Mouse (Mus musculus): ENCODE data around the gene Lrrc75b. TPM values are rescaled to one million over a fixed set of nuclear protein-coding genes. Genes with fewer than 3 reads are reported as not detected.

Gene Lrrc75b
- polyA plus RNA-seq, 2 experiments: 0.04 TPM; not detected in 1

DNA sequence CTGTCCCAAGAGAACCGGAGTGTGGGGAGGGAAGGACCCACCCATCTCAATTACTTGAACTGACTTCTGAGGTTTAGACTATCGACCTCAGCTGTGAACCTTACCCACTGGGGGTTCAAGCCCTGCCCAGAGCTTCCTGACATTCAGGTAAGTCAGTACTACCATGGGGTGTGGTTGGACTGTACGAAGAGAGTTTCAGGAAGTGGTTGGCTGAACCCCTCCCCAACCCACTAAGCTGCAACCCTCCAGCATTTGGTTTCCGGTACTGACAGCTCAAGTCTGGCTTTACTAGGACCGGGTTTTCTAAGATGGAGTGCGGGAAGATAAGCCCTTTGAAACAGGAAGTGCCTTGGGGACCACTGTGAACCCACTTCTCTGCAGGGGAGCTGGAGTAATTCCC is 5.3 kb upstream of the Lrrc75b start:
- peak; percentile 38; the same call in 1 of the 2 replicates for ATAC-seq (ENCODE audit: insufficient read depth)
- H3K27me3 ChIP-seq (ENCODE audit: control insufficient read depth, insufficient read depth, low read length): peaks cover 15% of the 10 kb centered on the region

DNA sequence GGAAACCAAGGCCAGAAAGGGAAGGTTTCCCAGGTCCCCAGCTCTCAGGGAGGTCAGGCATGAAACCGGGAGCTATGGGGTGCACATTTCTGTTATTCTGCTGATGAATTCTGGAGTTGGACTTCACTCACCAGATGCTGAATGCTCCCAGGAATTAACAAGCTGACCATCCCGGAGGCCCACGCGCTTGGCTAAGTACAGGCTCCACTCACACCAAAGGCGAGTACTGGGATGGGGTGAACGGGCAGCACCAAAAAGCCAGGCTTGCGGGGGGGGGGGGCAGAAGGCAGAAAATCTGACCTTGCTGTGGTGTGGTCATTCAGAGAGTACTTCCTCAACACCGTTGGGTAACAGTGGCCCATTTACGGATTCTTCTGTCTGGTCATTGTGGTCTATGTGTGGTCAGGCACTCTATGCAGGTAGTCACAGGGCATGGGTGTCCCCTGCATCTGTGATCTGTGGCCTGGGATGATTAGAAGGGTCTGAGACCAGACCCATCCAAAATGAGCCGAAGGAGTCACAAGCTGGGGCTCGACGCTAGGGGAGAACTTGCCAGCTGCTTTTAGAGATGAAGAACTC is 4.6 kb upstream of the Lrrc75b start:
- Histone ChIP-seq H3K27ac (no peak overlapping the region), H3K4me2 (ENCODE audit: low read depth) (no peak overlapping the region), H3K9me3 (ENCODE audit: control insufficient read depth, low read length) (no peaks in the 10 kb centered on the region), H3K27me3 (ENCODE audit: control insufficient read depth, insufficient read depth, low read length) (peaks cover 21% of the 10 kb centered on the region), H3K36me3 (replicated peaks; ENCODE audit: control insufficient read depth, insufficient read depth, low read depth) (no peaks in the 10 kb centered on the region), H3K9ac (replicated peaks) (no peak overlapping the region), H3K4me1 (replicated peaks; ENCODE audit: control insufficient read depth in 2 of 2, insufficient read depth in 2 of 2, low read length in 1 of 2) (peaks cover 0 to 16% of the 10 kb centered on the region in 2 experiments; a peak in 2 of 4 replicates), H3K4me3 (ENCODE audit: insufficient read depth in 1 of 2, low read depth in 2 of 2, low read length in 2 of 2) (no peak overlapping the region)
- WGBS (ENCODE audit: insufficient replicate concordance): 44% methylated on average over 12 of the region's 12 CpGs
- ATAC-seq (ENCODE audit: insufficient read depth): no peak
- no peak for TF ChIP-seq EP300 (IDR thresholded peaks at IDR 0.05; ENCODE audit: low read depth)
- TF ChIP-seq CTCF (IDR thresholded peaks at IDR 0.05; ENCODE audit: low read depth): no peak
- no peak for DNase-seq (ENCODE audit: low read depth in 3 of 3, low spot score in 3 of 3)

More for the DNA sequence above, 5.3 kb upstream of the Lrrc75b start:
- H3K36me3 ChIP-seq (replicated peaks; ENCODE audit: control insufficient read depth, insufficient read depth, low read depth): no peaks in the 10 kb centered on the region
- no peak overlapping the region for H3K9ac ChIP-seq (replicated peaks)
- 8% methylated on average over 6 of the region's 6 CpGs for WGBS (ENCODE audit: insufficient replicate concordance)
- H3K4me1 ChIP-seq (replicated peaks; ENCODE audit: control insufficient read depth in 2 of 2, insufficient read depth in 2 of 2, low read length in 1 of 2): peaks cover 0 to 16% of the 10 kb centered on the region in 2 experiments; a peak in 2 of 4 replicates
- DNase-seq (ENCODE audit: low read depth in 3 of 3, low spot score in 3 of 3): no peak
- no peak overlapping the region for H3K4me3 ChIP-seq (ENCODE audit: insufficient read depth in 1 of 2, low read depth in 2 of 2, low read length in 2 of 2)
- H3K27ac ChIP-seq: no peak overlapping the region
- no peaks in the 10 kb centered on the region for H3K9me3 ChIP-seq (ENCODE audit: control insufficient read depth, low read length)
- peak overlapping the region; percentile 13; the same call in 1 of the 2 replicates for H3K4me2 ChIP-seq (ENCODE audit: low read depth)
- TF ChIP-seq CTCF (IDR thresholded peaks at IDR 0.05; ENCODE audit: low read depth) (no peak), EP300 (IDR thresholded peaks at IDR 0.05; ENCODE audit: low read depth) (no peak)

DNA sequence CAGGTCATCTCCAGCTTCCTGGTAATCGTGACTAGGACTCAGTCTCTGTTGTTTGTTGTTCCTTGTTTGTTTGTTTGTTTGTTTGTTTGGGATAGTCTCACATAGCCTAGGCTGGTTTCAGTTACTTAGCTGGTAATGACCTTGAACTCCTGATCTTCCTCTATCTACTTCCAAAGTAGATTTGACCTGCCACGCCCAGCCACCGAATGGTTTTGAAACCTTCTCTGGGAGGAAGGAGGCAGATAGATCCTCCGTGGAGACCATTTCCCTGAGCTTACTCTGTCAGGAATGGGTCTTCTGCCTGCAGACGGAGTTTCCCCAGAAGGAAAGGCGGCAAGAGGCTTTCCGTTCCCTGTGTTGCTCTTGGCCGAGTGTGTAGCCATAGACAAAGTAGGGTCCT is 2.5 kb upstream of the Lrrc75b start:
- H3K9ac ChIP-seq (replicated peaks): no peak overlapping the region
- H3K27me3 ChIP-seq (ENCODE audit: control insufficient read depth, insufficient read depth, low read length): peaks cover 38% of the 10 kb centered on the region
- H3K4me1 ChIP-seq (replicated peaks; ENCODE audit: control insufficient read depth in 2 of 2, insufficient read depth in 2 of 2, low read length in 1 of 2): peaks cover 0 to 13% of the 10 kb centered on the region in 2 experiments; a peak in 2 of 4 replicates
- no peak overlapping the region for H3K27ac ChIP-seq
- DNase-seq (ENCODE audit: low read depth in 3 of 3, low spot score in 3 of 3): no peak
- WGBS (ENCODE audit: insufficient replicate concordance): 52% methylated on average over 8 of the region's 8 CpGs
- H3K4me2 ChIP-seq (ENCODE audit: low read depth): no peak overlapping the region
- no peaks in the 10 kb centered on the region for H3K9me3 ChIP-seq (ENCODE audit: control insufficient read depth, low read length)
- no peak overlapping the region for H3K4me3 ChIP-seq (ENCODE audit: insufficient read depth in 1 of 2, low read depth in 2 of 2, low read length in 2 of 2)
- no peaks in the 10 kb centered on the region for H3K36me3 ChIP-seq (replicated peaks; ENCODE audit: control insufficient read depth, insufficient read depth, low read depth)
- TF ChIP-seq EP300 (IDR thresholded peaks at IDR 0.05; ENCODE audit: low read depth): no peak
- no peak for TF ChIP-seq CTCF (IDR thresholded peaks at IDR 0.05; ENCODE audit: low read depth)
- no peak for ATAC-seq (ENCODE audit: insufficient read depth)

DNA sequence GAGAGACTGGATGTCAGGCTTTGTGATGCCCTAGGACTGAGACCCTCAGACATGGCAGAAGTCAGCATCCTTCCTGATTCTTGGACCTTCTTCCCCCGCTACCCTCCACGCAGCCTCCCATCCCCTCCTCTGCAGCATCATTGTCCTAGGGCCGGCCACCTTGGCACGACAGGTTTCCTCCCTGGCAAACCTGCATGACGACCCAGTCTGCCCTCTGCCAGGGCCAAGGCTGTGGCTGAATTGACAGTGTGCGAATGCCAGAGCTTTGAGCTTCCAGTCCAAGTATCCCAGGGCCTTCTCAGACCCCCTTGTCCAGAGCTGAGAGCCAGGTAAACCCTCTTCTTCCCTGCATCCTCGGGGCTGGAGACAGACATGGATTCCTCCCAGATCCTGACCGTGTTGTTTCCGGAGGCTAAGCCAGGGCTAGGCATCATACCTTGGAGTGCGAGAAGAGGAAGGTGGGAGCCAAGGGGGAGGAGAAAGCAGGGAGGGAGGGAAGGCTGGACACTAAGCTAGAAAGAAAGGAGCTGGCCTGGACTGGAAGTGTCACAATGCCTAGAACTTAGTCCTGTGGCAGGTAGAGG is 1.0 kb upstream of the Lrrc75b start, which contains the start of gene Ggt1:
Gene Ggt1 (plus strand): TSS at position 534 of the 584 bp plus-strand sequence.
- no peak within 1 kb of the TSS for H3K9ac ChIP-seq (replicated peaks)
- DNase-seq (ENCODE audit: low read depth in 3 of 3, low spot score in 3 of 3) (no peak), ATAC-seq (ENCODE audit: insufficient read depth) (no peak)
- WGBS (ENCODE audit: insufficient replicate concordance): 45% methylated on average over 10 of the region's 10 CpGs
- TF ChIP-seq CTCF (IDR thresholded peaks at IDR 0.05; ENCODE audit: low read depth): no peak
- TF ChIP-seq EP300 (IDR thresholded peaks at IDR 0.05; ENCODE audit: low read depth): no peak
- H3K27ac ChIP-seq: no peak within 1 kb of the TSS
- H3K36me3 ChIP-seq (replicated peaks; ENCODE audit: control insufficient read depth, insufficient read depth, low read depth): no peaks in the 10 kb centered on the region
- H3K4me3 ChIP-seq (ENCODE audit: insufficient read depth in 1 of 2, low read depth in 2 of 2, low read length in 2 of 2): no peak within 1 kb of the TSS
- peaks cover 0 to 13% of the 10 kb centered on the region in 2 experiments; a peak in 2 of 4 replicates for H3K4me1 ChIP-seq (replicated peaks; ENCODE audit: control insufficient read depth in 2 of 2, insufficient read depth in 2 of 2, low read length in 1 of 2)
- H3K4me2 ChIP-seq (ENCODE audit: low read depth): no peak within 1 kb of the TSS
- H3K27me3 ChIP-seq (ENCODE audit: control insufficient read depth, insufficient read depth, low read length): peaks cover 38% of the 10 kb centered on the region
- no peaks in the 10 kb centered on the region for H3K9me3 ChIP-seq (ENCODE audit: control insufficient read depth, low read length)

DNA sequence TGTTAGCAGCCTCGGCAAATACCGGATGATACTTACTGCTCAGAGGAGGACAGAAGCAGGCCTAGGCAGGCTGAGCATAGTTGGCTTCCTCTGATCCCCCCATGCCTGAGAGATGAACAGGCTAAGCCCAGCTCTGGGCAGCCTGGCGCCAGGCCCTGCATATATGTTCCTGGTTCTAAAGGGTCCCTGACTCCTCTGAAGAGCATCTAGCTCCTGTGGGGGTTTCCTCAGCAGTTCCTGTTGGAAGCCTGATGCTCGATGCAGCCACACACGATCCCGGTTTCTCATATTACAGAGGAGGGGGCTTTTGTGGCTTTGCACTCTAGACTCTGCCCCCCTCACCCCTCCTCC is 394 bp upstream of the Lrrc75b start:
- DNase-seq (ENCODE audit: low read depth in 3 of 3, low spot score in 3 of 3): no peak
- Histone ChIP-seq H3K27me3 (ENCODE audit: control insufficient read depth, insufficient read depth, low read length) (peaks cover 38% of the 10 kb centered on the region), H3K36me3 (replicated peaks; ENCODE audit: control insufficient read depth, insufficient read depth, low read depth) (no peaks in the 10 kb centered on the region), H3K9ac (replicated peaks) (no peak overlapping the region), H3K4me2 (ENCODE audit: low read depth) (no peak overlapping the region), H3K9me3 (ENCODE audit: control insufficient read depth, low read length) (no peaks in the 10 kb centered on the region), H3K27ac (no peak overlapping the region), H3K4me3 (ENCODE audit: insufficient read depth in 1 of 2, low read depth in 2 of 2, low read length in 2 of 2) (no peak overlapping the region), H3K4me1 (replicated peaks; ENCODE audit: control insufficient read depth in 2 of 2, insufficient read depth in 2 of 2, low read length in 1 of 2) (peaks cover 0 to 6% of the 10 kb centered on the region in 2 experiments; a peak in 2 of 4 replicates)
- TF ChIP-seq EP300 (IDR thresholded peaks at IDR 0.05; ENCODE audit: low read depth) (no peak), CTCF (IDR thresholded peaks at IDR 0.05; ENCODE audit: low read depth) (no peak)
- no peak for ATAC-seq (ENCODE audit: insufficient read depth)
- 15% methylated on average over 6 of the region's 6 CpGs for WGBS (ENCODE audit: insufficient replicate concordance)

Data from liver, embryonic 14.5 days (tissue).